Comparison of ENCODE assay signal across 8 mouse cellular contexts in genomic region chr11:80080826-80081728, GRCm38 (mm10). TPM values are rescaled to one million over a fixed set of nuclear protein-coding genes. Genes with fewer than 3 reads are reported as not detected.
DNase-seq lines count a peak whose midpoint lies in the region; ATAC-seq and TF ChIP-seq lines count a peak whose summit lies in the region.

TSS of gene Crlf3 (minus strand) at chr11:80080991.

- peak within 1 kb of the TSS; percentile 98 for H3K9ac ChIP-seq in heart, embryonic 13.5 days
- H3K9ac ChIP-seq in liver, embryonic 12.5 days, result peak within 1 kb of the TSS; percentile 99
- peak within 1 kb of the TSS; percentile 99 for H3K9ac ChIP-seq in stomach, embryonic 15.5 days

- H3ac ChIP-seq in C2C12 (ENCODE audit: control insufficient read depth, insufficient read length, low read depth), result peak within 1 kb of the TSS; percentile 87

- H3K4me2 ChIP-seq in heart, embryonic 13.5 days, result peak within 1 kb of the TSS; percentile 76
- peak within 1 kb of the TSS; percentile 78 for H3K4me2 ChIP-seq in liver, embryonic 12.5 days
- H3K4me2 ChIP-seq in stomach, embryonic 15.5 days, result peak within 1 kb of the TSS; percentile 67

- no peaks in the 10 kb centered on the region for H3K27me3 ChIP-seq in C2C12 (ENCODE audit: control insufficient read depth, insufficient read depth, insufficient read length)
- no peaks in the 10 kb centered on the region for H3K27me3 ChIP-seq in erythroblast, embryonic 14.5 days (ENCODE audit: control insufficient read depth)
- H3K27me3 ChIP-seq in heart, embryonic 13.5 days (replicated peaks), result no peaks in the 10 kb centered on the region
- H3K27me3 ChIP-seq in liver, embryonic 12.5 days (replicated peaks), result no peaks in the 10 kb centered on the region
- no peaks in the 10 kb centered on the region for H3K27me3 ChIP-seq in stomach, embryonic 15.5 days (replicated peaks)

- 2% methylated on average over 55 of the region's 55 CpGs for WGBS in heart, embryonic 13.5 days
- WGBS in liver, embryonic 12.5 days (ENCODE audit: insufficient replicate concordance), result under 1% methylated on average over 55 of the region's 55 CpGs
- 1% methylated on average over 55 of the region's 55 CpGs for WGBS in stomach, embryonic 15.5 days

- peak within 1 kb of the TSS; percentile 98 for H3K27ac ChIP-seq in heart, embryonic 13.5 days (replicated peaks)
- H3K27ac ChIP-seq in liver, embryonic 12.5 days, result peak within 1 kb of the TSS; percentile 100
- H3K27ac ChIP-seq in stomach, embryonic 15.5 days, result peak within 1 kb of the TSS; percentile 97

- peak; percentile 65 for TF ChIP-seq CTCF in C2C12 (IDR thresholded peaks at IDR 0.05; ENCODE audit: control insufficient read depth, insufficient read depth, insufficient read length)
- TF ChIP-seq CTCF in brain, embryonic 14.5 days (IDR thresholded peaks at IDR 0.05; ENCODE audit: borderline replicate concordance, extremely low read depth, insufficient read depth, insufficient read length), result 0 out of 2 replicates have a peak, but pooled peaks have one; percentile 2

- peak; percentile 87 for ATAC-seq in heart, embryonic 13.5 days (ENCODE audit: extremely low read depth, insufficient number of reproducible peaks, low FRiP score, low TSS enrichment)
- peak; percentile 95 for ATAC-seq in liver, embryonic 12.5 days
- peak; percentile 91 for ATAC-seq in stomach, embryonic 15.5 days (ENCODE audit: insufficient read depth, low FRiP score, low read depth)

- H3K9me3 ChIP-seq in erythroblast, embryonic 14.5 days (ENCODE audit: control insufficient read depth, low read length), result peaks cover 6% of the 10 kb centered on the region
- H3K9me3 ChIP-seq in heart, embryonic 13.5 days, result no peaks in the 10 kb centered on the region
- peaks cover 4% of the 10 kb centered on the region; the same call in 1 of the 2 replicates for H3K9me3 ChIP-seq in liver, embryonic 12.5 days (replicated peaks)
- H3K9me3 ChIP-seq in stomach, embryonic 15.5 days, result no peaks in the 10 kb centered on the region

- peak; percentile 95 for DNase-seq in brain, embryonic 14.5 days (ENCODE audit: low read depth)
- DNase-seq in kidney, postnatal 10 days, result peak; percentile 98
- peak; percentile 91 to 93 for DNase-seq in natural killer cell, adult 2 months (ENCODE audit: low spot score in 2 of 2)

- H3K4me3 ChIP-seq in C2C12 (ENCODE audit: insufficient read depth, poor library complexity, severe bottlenecking), result peak within 1 kb of the TSS; percentile 79
- H3K4me3 ChIP-seq in erythroblast, embryonic 14.5 days (replicated peaks), result peak within 1 kb of the TSS; percentile 99
- H3K4me3 ChIP-seq in heart, embryonic 13.5 days, result peak within 1 kb of the TSS; percentile 94
- H3K4me3 ChIP-seq in liver, embryonic 12.5 days, result peak within 1 kb of the TSS; percentile 99
- H3K4me3 ChIP-seq in stomach, embryonic 15.5 days (replicated peaks), result peak within 1 kb of the TSS; percentile 98

- peaks cover 71% of the 10 kb centered on the region for H3K4me1 ChIP-seq in erythroblast, embryonic 14.5 days (ENCODE audit: control insufficient read depth)
- peaks cover 33% of the 10 kb centered on the region for H3K4me1 ChIP-seq in heart, embryonic 13.5 days
- H3K4me1 ChIP-seq in liver, embryonic 12.5 days, result peaks cover 69% of the 10 kb centered on the region
- peaks cover 14% of the 10 kb centered on the region for H3K4me1 ChIP-seq in stomach, embryonic 15.5 days

- peaks cover 44% of the 10 kb centered on the region for H3K79me2 ChIP-seq in C2C12 (ENCODE audit: control insufficient read depth, insufficient read depth)

- peaks cover 11% of the 10 kb centered on the region for H3K36me3 ChIP-seq in C2C12 (ENCODE audit: control insufficient read depth, insufficient read depth)
- peaks cover 42% of the 10 kb centered on the region for H3K36me3 ChIP-seq in erythroblast, embryonic 14.5 days (ENCODE audit: control insufficient read depth)
- peaks cover 14% of the 10 kb centered on the region; the same call in 1 of the 2 replicates for H3K36me3 ChIP-seq in heart, embryonic 13.5 days
- peaks cover 30% of the 10 kb centered on the region for H3K36me3 ChIP-seq in liver, embryonic 12.5 days
- no peaks in the 10 kb centered on the region for H3K36me3 ChIP-seq in stomach, embryonic 15.5 days

- H3K79me3 ChIP-seq in C2C12 (ENCODE audit: low read depth), result peaks cover 26% of the 10 kb centered on the region

- peak; percentile 92 for TF ChIP-seq POLR2A in brain, embryonic 14.5 days (IDR thresholded peaks at IDR 0.05; ENCODE audit: borderline replicate concordance, extremely low read depth, insufficient read depth, insufficient read length, poor library complexity, severe bottlenecking)

TF ChIP-seq in C2C12, 6 proteins besides CTCF, POLR2A, EP300 and RAD21:
- TF ChIP-seq MYOD1 (IDR thresholded peaks at IDR 0.05; ENCODE audit: control insufficient read depth, insufficient read length, low read depth) (no peak), MAX (IDR thresholded peaks at IDR 0.05) (peak; percentile 43), CEBPB (IDR thresholded peaks at IDR 0.05; ENCODE audit: low read depth) (no peak)

RNA-seq across cellular contexts. Expression of gene Crlf3, which starts in this region (rescaled TPM):
- 18.0 TPM for polyA plus RNA-seq in C2C12 (2012; fragmentation: generic; extraction: Trizol)
- 12.4 and 13.5 TPM in 2 replicates for polyA plus RNA-seq in brain, embryonic 14.5 days (2012; rRNA removed)
- 4.8 TPM in 2 replicates for polyA plus RNA-seq in erythroblast, embryonic 14.5 days (2012)
- 30.2 and 35.1 TPM in 2 replicates for polyA plus RNA-seq in heart, embryonic 13.5 days (2015; fragmentation: Nextera tagmentation; extraction: Ambion mirVana)
- polyA plus RNA-seq in liver, embryonic 12.5 days (2016; fragmentation: Nextera tagmentation; extraction: Ambion mirVana), result 109 and 111 TPM in 2 replicates
- polyA plus RNA-seq in stomach, embryonic 15.5 days (2015; fragmentation: Nextera tagmentation; extraction: Ambion mirVana), result 31.0 and 39.5 TPM in 2 replicates

Comparison
In these comparisons a context has a peak if more than half of its experiments do, and no peak if none do; other contexts are left out.
1. Peak in every context shown above with its lines: DNase-seq, ATAC-seq, H3K4me3 ChIP-seq and H3K27ac ChIP-seq.